Mouse (Mus musculus) heart, adult 2 months (tissue): Measurements from ENCODE around the gene Tnnc2. TPM values are rescaled to one million over a fixed set of nuclear protein-coding genes. Genes with fewer than 3 reads are reported as not detected.
A peak's percentile ranks its signal among the peaks of the same experiment; 100 is the strongest.

Source experiments
- DNase-seq, 2 experiments: peaks; one replicate each; pipeline ENCODE4 v3.0.0; 2021
- H3K27ac ChIP-seq: fragments of 200-600 bp; 2 replicates; pipeline ENCODE4 v1.8.1; 2022
- H3K27me3 ChIP-seq: fragments of 200-500 bp; 2 replicates; pipeline ENCODE4 v1.6.1; 2012; ENCODE audit warnings: mild to moderate bottlenecking, low read length, inconsistent platforms, mixed read lengths; ENCODE audit not compliant: control insufficient read depth, insufficient read depth
- H3K36me3 ChIP-seq: fragments of 200-500 bp; 2 replicates; pipeline ENCODE4 v1.6.1; 2012; ENCODE audit warnings: low read length, inconsistent platforms; ENCODE audit not compliant: control insufficient read depth, insufficient read depth
- H3K4me1 ChIP-seq: fragments of 200-500 bp; 2 replicates; pipeline ENCODE4 v1.6.1; 2011; ENCODE audit warnings: low read length; ENCODE audit not compliant: control insufficient read depth, insufficient read depth
- H3K4me3 ChIP-seq: fragments of 200-600 bp; 2 replicates; pipeline ENCODE4 v1.8.1; 2022
- H3K79me2 ChIP-seq: fragments of 200-500 bp; replicated peaks from 2 replicates; pipeline ENCODE4 v1.6.1; 2012; ENCODE audit warnings: mild to moderate bottlenecking, inconsistent platforms, low read length, moderate library complexity, mixed read lengths; ENCODE audit not compliant: control insufficient read depth, insufficient read depth
- H3K9ac ChIP-seq: fragments of 200-500 bp; 2 replicates; pipeline ENCODE4 v1.6.1; 2012; ENCODE audit warnings: low read depth, mild to moderate bottlenecking, control low read depth, inconsistent platforms, low read length, mixed read lengths
- CTCF ChIP-seq: fragments of 200-600 bp; IDR thresholded peaks from 2 replicates; pipeline ENCODE4 v1.8.1; 2022; ENCODE audit warnings: antibody characterized with exemption, mild to moderate bottlenecking, moderate library complexity
- EP300 ChIP-seq: fragments of 200-500 bp; IDR thresholded peaks from 2 replicates; pipeline ENCODE4 v1.6.1; 2011; ENCODE audit warnings: low read depth, low read length, control low read depth; ENCODE audit not compliant: insufficient read depth
- POLR2A ChIP-seq: fragments of 200-500 bp; IDR thresholded peaks from 2 replicates; pipeline ENCODE4 v1.6.1; 2011; ENCODE audit warnings: mild to moderate bottlenecking, low read depth, low read length, control low read depth; ENCODE audit not compliant: insufficient read depth
- WGBS: fragments of 180-500 bp; shearing (Covaris S2); methylation state at CpG from one replicate; pipeline ENCODE4 v1.1.7; 2018; 5-methylcytosine and 5-hydroxymethylcytosine counted together
- intact Hi-C: fragments of 180-260 bp; cut with DNase I; formaldehyde crosslinking; loops from one replicate; pipeline ENCODE4 v1.15.1; 2025
- polyA plus RNA-seq: library from polyadenylated mRNA; depleted of rRNA; stranded (reverse); fragments of >200 nt; gene quantifications from 2 replicates; pipeline ENCODE4 v1.2.3, GENCODE M21; 2012
- total RNA-seq, 2 experiments: library from RNA; stranded (reverse); gene quantifications; 2 replicates each; pipeline ENCODE4 v1.2.3; 2021

The Tnnc2 gene
- total and polyA plus RNA-seq, 3 experiments: 0.50 TPM; not detected in 2

GRCm38 (mm10) chr2:164767812-164768540 is 11.8 kb downstream of the Tnnc2 start:
- no peaks in the 10 kb centered on the region for H3K4me1 ChIP-seq
- WGBS: 89% methylated on average over 15 of the region's 15 CpGs
- H3K27ac ChIP-seq: no peak overlapping the region
- no peak for DNase-seq
- no peaks in the 10 kb centered on the region for H3K79me2 ChIP-seq
- TF ChIP-seq POLR2A: no peak
- no peak for TF ChIP-seq EP300
- no peak for TF ChIP-seq CTCF
- no peaks in the 10 kb centered on the region for H3K27me3 ChIP-seq
- H3K4me3 ChIP-seq: no peak overlapping the region
- intact Hi-C loops: no loop called here
- H3K9ac ChIP-seq: no peak overlapping the region
- no peaks in the 10 kb centered on the region for H3K36me3 ChIP-seq

GRCm38 (mm10) chr2:164765841-164766240 is 13.9 kb downstream of the Tnnc2 start:
- 63% methylated on average over 3 of the region's 3 CpGs for WGBS
- no peak overlapping the region for H3K27ac ChIP-seq
- intact Hi-C loops: no loop called here
- H3K4me3 ChIP-seq: no peak overlapping the region
- H3K4me1 ChIP-seq: no peaks in the 10 kb centered on the region
- H3K79me2 ChIP-seq: no peaks in the 10 kb centered on the region
- TF ChIP-seq POLR2A (no peak), EP300 (no peak), CTCF (no peak)
- H3K9ac ChIP-seq: no peak overlapping the region
- no peaks in the 10 kb centered on the region for H3K27me3 ChIP-seq
- DNase-seq: no peak
- no peaks in the 10 kb centered on the region for H3K36me3 ChIP-seq

- WGBS: 77% methylated on average over 7 of the region's 7 CpGs
- Histone ChIP-seq H3K27me3 (no peaks in the 10 kb centered on the region), H3K36me3 (peaks cover 2% of the 10 kb centered on the region; the same call in 1 of the 2 replicates), H3K79me2 (no peaks in the 10 kb centered on the region), H3K4me1 (no peaks in the 10 kb centered on the region), H3K4me3 (no peak overlapping the region), H3K9ac (no peak overlapping the region), H3K27ac (no peak overlapping the region)
- intact Hi-C loops: no loop called here
- DNase-seq: no peak
- TF ChIP-seq CTCF (no peak), POLR2A (0 out of 2 replicates have a peak, but pooled peaks have one; percentile 10)
Observed at GRCm38 (mm10) chr2:164762593-164762992, 17.2 kb downstream of the Tnnc2 start.

GRCm38 (mm10) chr2:164761971-164762370 is 17.8 kb downstream of the Tnnc2 start:
- intact Hi-C loops: no loop called here
- no peaks in the 10 kb centered on the region for H3K27me3 ChIP-seq
- TF ChIP-seq CTCF: no peak
- no peak for TF ChIP-seq EP300
- TF ChIP-seq POLR2A: no peak
- H3K4me1 ChIP-seq: no peaks in the 10 kb centered on the region
- H3K4me3 ChIP-seq: no peak overlapping the region
- H3K9ac ChIP-seq: no peak overlapping the region
- 97% methylated on average over 4 of the region's 4 CpGs for WGBS
- no peak overlapping the region for H3K27ac ChIP-seq
- no peak for DNase-seq
- H3K79me2 ChIP-seq: no peaks in the 10 kb centered on the region
- H3K36me3 ChIP-seq: peaks cover 2% of the 10 kb centered on the region; the same call in 1 of the 2 replicates

- no peak overlapping the region for H3K4me3 ChIP-seq
- TF ChIP-seq POLR2A (no peak), EP300 (0 out of 2 replicates have a peak, but pooled peaks have one; percentile 25)
- 84% methylated on average over 2 of the region's 2 CpGs for WGBS
- no peaks in the 10 kb centered on the region for H3K27me3 ChIP-seq
- no peaks in the 10 kb centered on the region for H3K4me1 ChIP-seq
- no peak for DNase-seq
- H3K36me3 ChIP-seq: peaks cover 2% of the 10 kb centered on the region; the same call in 1 of the 2 replicates
- H3K79me2 ChIP-seq: no peaks in the 10 kb centered on the region
- intact Hi-C loops: no loop called here
- no peak overlapping the region for H3K27ac ChIP-seq
- H3K9ac ChIP-seq: no peak overlapping the region
Observed at GRCm38 (mm10) chr2:164761502-164761901, 18.3 kb downstream of the Tnnc2 start.

- DNase-seq: no peak
- WGBS: 64% methylated on average over 4 of the region's 4 CpGs
- H3K36me3 ChIP-seq: peaks cover 8% of the 10 kb centered on the region
- no peak overlapping the region for H3K4me3 ChIP-seq
- H3K9ac ChIP-seq: no peak overlapping the region
- TF ChIP-seq POLR2A (no peak), CTCF (no peak)
- H3K4me1 ChIP-seq: no peaks in the 10 kb centered on the region; the same call in 1 of the 2 replicates
- intact Hi-C loops: no loop called here
- H3K27me3 ChIP-seq: no peaks in the 10 kb centered on the region
- no peaks in the 10 kb centered on the region for H3K79me2 ChIP-seq
- no peak overlapping the region for H3K27ac ChIP-seq
Observed at GRCm38 (mm10) chr2:164760059-164760833, 19.5 kb downstream of the Tnnc2 start.
